Mouse (Mus musculus) heart, embryonic 10.5 days (tissue): ENCODE data around the gene C130050O18Rik. TPM values are rescaled to one million over a fixed set of nuclear protein-coding genes. Genes with fewer than 3 reads are reported as not detected.
A peak's percentile ranks its signal among the peaks of the same experiment; 100 is the strongest.
"Not testable (repeated sequence)": the region's sequence is repeated elsewhere in the genome, so short reads cannot be mapped to it uniquely, and the experiment has no call there.

Experiments used
- DNase-seq: peaks from one replicate; pipeline ENCODE4 v3.0.0-alpha.2; 2017; ENCODE audit warnings: low spot score
- H3K27ac ChIP-seq: fragments of 300-500 bp; sonication (generic); 2 replicates; pipeline ENCODE4 v1.5.1; 2016; ENCODE audit warnings: mild to moderate bottlenecking
- H3K27me3 ChIP-seq: fragments of 300-500 bp; sonication (generic); 2 replicates; pipeline ENCODE4 v1.6.1; 2016; ENCODE audit warnings: mild to moderate bottlenecking; ENCODE audit not compliant: poor library complexity, insufficient read depth, severe bottlenecking
- H3K36me3 ChIP-seq: fragments of 300-500 bp; sonication (generic); 2 replicates; pipeline ENCODE4 v1.6.1; 2016; ENCODE audit warnings: mild to moderate bottlenecking, moderate library complexity
- H3K4me1 ChIP-seq: fragments of 300-500 bp; sonication (generic); 2 replicates; pipeline ENCODE4 v1.6.1; 2016; ENCODE audit warnings: mild to moderate bottlenecking
- H3K4me3 ChIP-seq: fragments of 300-500 bp; sonication (generic); 2 replicates; pipeline ENCODE4 v1.5.1; 2016; ENCODE audit warnings: mild to moderate bottlenecking, moderate library complexity
- H3K9me3 ChIP-seq: fragments of 300-500 bp; sonication (generic); 2 replicates; pipeline ENCODE4 v1.6.1; 2016; ENCODE audit warnings: mild to moderate bottlenecking, moderate library complexity
- WGBS: fragments of 180-500 bp; shearing (Covaris S2); methylation state at CpG from one replicate; pipeline ENCODE4 v1.1.7; 2016; 5-methylcytosine and 5-hydroxymethylcytosine counted together
- polyA plus RNA-seq: library from polyadenylated mRNA; unstranded; fragments of >200 nt; fragmentation: Nextera tagmentation; extraction: Ambion mirVana; gene quantifications from 2 replicates; pipeline ENCODE4 v1.2.1, GENCODE M21; 2016

C130050O18Rik gene
- polyA plus RNA-seq, 1 experiment from 2014 or later, result 0.45 TPM

DNA sequence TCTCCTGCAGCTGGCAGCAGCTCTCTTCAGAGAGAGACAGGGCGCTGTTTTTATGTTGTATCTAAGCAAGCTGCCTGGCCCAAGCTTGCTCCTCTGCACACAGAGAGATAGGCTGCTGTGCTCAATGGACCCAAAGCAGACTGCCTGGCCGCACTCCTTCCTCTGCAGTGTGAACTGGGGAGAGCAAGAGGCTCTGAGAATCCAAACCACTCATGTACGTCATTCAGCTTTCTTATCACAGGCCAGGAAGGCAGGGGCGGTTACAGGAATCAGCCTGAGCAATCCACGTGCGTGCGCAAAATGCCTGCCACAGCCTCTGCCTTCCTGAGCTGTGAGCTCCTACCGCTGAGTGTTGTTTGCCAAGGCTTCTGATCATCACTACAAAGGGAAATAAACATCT lies 22.3 kb upstream of the C130050O18Rik start:
- H3K9me3 ChIP-seq, result no peaks in the 10 kb centered on the region
- DNase-seq, result peak; percentile 96
- H3K4me3 ChIP-seq, result peak overlapping the region; percentile 82
- H3K27me3 ChIP-seq, result no peaks in the 10 kb centered on the region
- peaks cover 4% of the 10 kb centered on the region; the same call in 1 of the 2 replicates for H3K36me3 ChIP-seq
- H3K4me1 ChIP-seq, result peaks cover 96% of the 10 kb centered on the region
- peak overlapping the region; percentile 85 for H3K27ac ChIP-seq
- 19% methylated on average over 8 of the region's 8 CpGs for WGBS

DNA sequence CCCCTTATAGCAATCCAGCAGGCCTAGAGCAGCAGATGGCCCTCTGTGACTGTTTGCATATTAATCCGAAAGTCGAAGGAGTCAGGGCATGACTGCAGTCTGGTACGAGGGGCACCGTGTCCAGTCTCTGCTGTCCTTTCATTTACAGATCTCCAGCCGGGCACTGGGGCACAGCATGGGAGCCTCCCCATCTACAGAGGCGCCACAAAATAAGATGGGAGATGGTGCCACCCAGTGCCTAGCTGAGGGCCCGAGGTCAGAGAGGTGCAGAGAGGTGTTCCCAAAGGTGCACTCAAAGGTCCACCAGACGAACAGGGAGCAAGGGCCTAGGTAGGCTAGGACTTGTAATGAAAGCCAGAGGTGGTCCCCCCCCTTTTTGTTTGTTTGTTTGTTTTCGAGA lies 21.8 kb upstream of the C130050O18Rik start:
- H3K4me3 ChIP-seq, result peak overlapping the region; percentile 82; the same call in 1 of the 2 replicates
- 76% methylated on average over 9 of the region's 9 CpGs for WGBS

DNA sequence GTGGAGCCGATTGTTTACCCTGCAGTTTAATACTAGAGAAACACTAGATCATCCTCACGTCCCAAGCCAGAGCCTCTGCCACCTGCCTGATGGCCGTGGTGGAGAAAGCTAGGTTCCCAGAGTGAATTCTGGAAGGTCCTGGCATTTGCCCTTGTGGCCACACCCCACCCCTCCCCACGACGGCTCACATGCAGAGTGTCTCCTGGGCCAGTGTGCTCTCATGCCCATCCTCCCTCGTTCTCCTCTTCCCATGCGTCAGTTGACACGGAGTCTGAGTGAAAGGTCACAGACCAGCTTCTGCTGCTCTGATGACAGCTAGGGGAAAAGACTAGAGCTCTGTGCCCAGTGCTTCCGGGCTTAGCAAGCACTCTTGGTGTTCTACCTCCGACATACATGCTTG lies 20.5 kb upstream of the C130050O18Rik start:
- no peak for DNase-seq
- Histone ChIP-seq H3K27ac (peak overlapping the region; percentile 85), H3K9me3 (no peaks in the 10 kb centered on the region), H3K4me1 (peaks cover 96% of the 10 kb centered on the region), H3K36me3 (peaks cover 4% of the 10 kb centered on the region; the same call in 1 of the 2 replicates), H3K27me3 (no peaks in the 10 kb centered on the region), H3K4me3 (peak overlapping the region; percentile 22; the same call in 1 of the 2 replicates)
- 29% methylated on average over 10 of the region's 10 CpGs for WGBS

More for the DNA sequence above, 21.8 kb upstream of the C130050O18Rik start:
- Histone ChIP-seq H3K9me3 (no peaks in the 10 kb centered on the region), H3K27ac (peak overlapping the region; percentile 85), H3K4me1 (peaks cover 96% of the 10 kb centered on the region), H3K27me3 (no peaks in the 10 kb centered on the region), H3K36me3 (peaks cover 4% of the 10 kb centered on the region; the same call in 1 of the 2 replicates)
- no peak for DNase-seq

DNA sequence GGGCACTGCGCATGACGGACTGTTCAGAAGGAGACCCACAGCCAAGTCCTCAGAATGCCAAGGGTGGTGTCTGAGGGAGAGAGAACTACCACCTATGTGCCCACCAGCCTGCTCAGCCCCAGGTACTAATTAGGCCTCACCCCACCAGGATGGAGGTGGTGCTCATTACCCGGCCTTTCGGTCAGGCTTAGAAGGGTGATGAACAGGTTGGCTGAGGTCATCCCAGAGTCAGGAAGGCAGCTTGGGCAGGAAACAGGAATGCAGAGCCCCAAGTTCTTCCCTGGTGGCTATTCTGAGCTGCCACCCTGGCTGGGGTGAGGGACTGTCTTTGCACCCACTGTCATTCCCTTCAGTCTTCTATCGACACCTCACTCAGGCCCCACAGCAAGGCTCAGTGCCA lies 19.0 kb upstream of the C130050O18Rik start:
- WGBS, result 92% methylated on average over 5 of the region's 5 CpGs
- Histone ChIP-seq H3K4me3 (no peak overlapping the region), H3K9me3 (no peaks in the 10 kb centered on the region), H3K27ac (peak overlapping the region; percentile 85; the same call in 1 of the 2 replicates), H3K36me3 (peaks cover 4% of the 10 kb centered on the region; the same call in 1 of the 2 replicates), H3K27me3 (no peaks in the 10 kb centered on the region), H3K4me1 (peaks cover 93% of the 10 kb centered on the region)
- DNase-seq, result no peak

DNA sequence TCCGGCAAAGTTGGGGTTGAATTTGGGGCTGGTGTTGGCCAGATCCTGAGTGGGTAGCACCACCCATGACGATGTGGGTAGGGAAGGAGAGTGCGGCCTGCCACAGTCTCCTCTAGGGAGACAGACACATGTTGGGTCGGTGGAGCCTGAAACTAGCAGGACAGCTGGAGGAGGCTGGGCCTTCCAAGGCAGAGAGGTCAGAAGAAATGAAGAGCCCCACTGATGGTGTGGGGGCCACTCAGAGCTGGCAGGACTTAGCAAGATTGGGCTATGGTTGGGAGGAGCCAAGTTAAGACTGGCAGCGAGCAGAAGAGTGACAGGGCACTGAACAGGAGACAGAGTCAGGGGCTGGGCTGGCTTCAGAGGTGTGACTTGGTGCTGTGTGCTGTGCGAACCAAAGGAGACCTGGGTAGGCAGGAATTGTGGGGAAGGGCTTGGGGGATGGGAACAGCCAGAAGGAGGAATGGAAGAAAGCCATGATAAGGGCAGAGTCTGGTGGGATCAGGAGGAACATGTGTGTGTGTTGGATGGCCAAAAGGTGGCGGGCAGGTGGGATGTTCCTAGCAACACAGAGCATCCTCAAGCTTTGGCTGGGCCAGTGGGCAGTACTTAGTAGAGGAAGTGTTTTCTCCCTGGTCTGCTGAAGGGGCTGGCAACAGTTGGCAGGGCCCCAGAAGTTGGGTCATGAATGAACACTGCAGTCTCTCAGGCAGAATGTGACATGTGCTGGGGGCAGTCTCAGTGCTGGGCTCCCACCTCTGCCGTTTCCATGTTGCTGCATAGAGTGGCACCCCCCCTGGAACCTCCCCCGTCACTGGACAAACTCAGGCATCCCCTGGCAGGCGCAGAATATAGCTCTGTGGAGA lies 17.5 kb upstream of the C130050O18Rik start:
- Histone ChIP-seq H3K27me3 (0 out of 2 replicates have a peak, but pooled peaks cover 3% of the 10 kb centered on the region), H3K36me3 (peaks cover 8% of the 10 kb centered on the region), H3K4me1 (peaks cover 82% of the 10 kb centered on the region), H3K4me3 (no peak overlapping the region), H3K9me3 (no peaks in the 10 kb centered on the region), H3K27ac (peak overlapping the region; percentile 78)
- no peak for DNase-seq
- 77% methylated on average over 10 of the region's 10 CpGs for WGBS

DNA sequence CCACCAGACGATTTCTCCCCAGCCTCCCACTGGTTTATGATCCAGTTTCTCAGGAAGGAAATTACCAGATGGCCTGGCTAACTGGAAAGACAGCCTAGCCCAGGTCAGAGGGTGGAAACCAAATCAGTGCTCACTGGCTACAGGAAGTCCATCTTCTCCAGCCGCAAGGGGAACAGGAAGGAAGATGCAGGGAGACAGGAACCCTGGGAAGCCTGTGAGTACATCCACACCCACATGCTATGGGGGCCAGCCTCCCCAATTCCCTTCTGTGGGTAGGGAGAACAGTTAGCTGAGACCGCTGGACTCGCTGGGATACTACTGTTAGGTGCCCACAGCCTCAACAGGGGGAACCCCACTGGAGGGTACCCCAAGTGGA lies 16.9 kb upstream of the C130050O18Rik start:
- H3K27ac ChIP-seq, result peak overlapping the region; percentile 78
- H3K36me3 ChIP-seq, result peaks cover 14% of the 10 kb centered on the region
- no peak overlapping the region for H3K4me3 ChIP-seq
- peaks cover 8% of the 10 kb centered on the region; the same call in 1 of the 2 replicates for H3K27me3 ChIP-seq
- DNase-seq, result no peak
- 71% methylated on average over 4 of the region's 4 CpGs for WGBS
- H3K9me3 ChIP-seq, result no peaks in the 10 kb centered on the region
- peaks cover 75% of the 10 kb centered on the region for H3K4me1 ChIP-seq

DNA sequence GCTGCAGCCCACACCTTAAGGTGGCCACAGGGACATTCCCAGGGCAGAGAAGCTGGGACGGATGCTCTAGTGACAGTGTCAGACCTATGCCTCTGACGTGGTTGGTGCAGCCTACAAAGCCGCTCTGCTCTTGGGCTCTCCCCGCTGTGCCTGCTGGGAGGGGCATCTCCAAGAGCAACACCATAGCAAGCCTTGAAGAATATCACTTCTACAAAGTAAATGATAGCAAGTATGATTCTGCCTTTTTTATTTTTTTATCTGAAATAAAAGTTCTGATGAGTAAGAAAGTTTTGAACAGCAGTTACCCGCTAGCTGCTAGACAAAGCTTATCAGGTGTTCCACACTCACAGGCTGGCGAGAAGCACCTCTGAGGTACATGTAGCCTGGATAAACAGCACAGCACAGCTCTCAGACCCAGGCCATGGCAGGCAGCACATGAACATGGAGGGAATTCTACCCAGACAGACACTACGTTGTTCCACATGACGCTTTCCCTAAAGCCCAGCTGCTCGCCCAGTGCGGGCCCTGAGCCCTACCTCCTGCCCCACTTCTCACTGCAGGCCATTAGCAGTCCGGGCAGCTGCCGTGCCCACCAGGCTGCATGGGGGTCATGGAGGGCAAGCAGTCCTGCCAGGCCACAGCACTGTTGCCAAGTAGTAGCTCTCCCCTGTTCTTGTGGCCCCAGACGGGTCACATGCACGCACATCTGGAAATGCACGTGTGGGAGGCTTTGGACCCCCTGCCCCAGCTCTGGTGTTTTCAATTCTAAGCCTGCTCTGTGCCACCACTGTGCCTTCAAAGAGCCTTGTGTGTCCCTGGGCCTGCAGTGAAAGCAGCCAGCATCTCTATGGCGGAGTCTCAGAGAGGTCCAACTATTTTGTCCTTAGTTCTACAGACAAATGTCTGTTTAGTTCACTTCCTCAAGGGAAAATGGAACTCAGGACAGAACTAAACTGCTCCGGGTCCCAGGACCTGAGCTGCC lies 16.1 kb upstream of the C130050O18Rik start:
- peaks cover 8% of the 10 kb centered on the region; the same call in 1 of the 2 replicates for H3K27me3 ChIP-seq
- H3K36me3 ChIP-seq, result peaks cover 17% of the 10 kb centered on the region
- 81% methylated on average over 17 of the region's 17 CpGs for WGBS
- no peaks in the 10 kb centered on the region for H3K9me3 ChIP-seq
- H3K4me3 ChIP-seq, result no peak overlapping the region
- peaks cover 67% of the 10 kb centered on the region for H3K4me1 ChIP-seq
- no peak for DNase-seq
- H3K27ac ChIP-seq, result peak overlapping the region; percentile 78

DNA sequence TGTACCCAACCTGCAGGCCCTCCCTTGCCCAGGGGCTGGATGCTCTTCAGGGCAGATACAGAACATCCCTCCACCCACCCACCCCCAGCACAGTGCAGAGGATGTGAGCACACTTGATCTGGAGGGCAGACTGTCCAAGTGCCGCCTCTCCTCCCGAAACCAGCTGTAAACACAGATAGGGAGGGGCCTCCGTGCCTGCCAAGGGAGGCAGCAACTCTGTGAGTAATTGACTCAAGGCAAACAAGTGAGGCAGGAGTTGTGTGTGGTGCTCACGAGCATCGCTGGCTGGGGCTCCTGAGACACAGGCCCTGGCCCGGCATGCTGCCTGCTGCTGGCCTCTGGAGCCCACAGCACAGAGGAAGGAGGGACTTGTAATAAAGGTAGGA lies 15.4 kb upstream of the C130050O18Rik start:
- peak; percentile 94 for DNase-seq
- H3K27me3 ChIP-seq, result peaks cover 8% of the 10 kb centered on the region; the same call in 1 of the 2 replicates
- H3K36me3 ChIP-seq, result peaks cover 17% of the 10 kb centered on the region
- no peaks in the 10 kb centered on the region for H3K9me3 ChIP-seq
- H3K4me1 ChIP-seq, result peaks cover 65% of the 10 kb centered on the region
- WGBS, result 22% methylated on average over 6 of the region's 6 CpGs
- H3K27ac ChIP-seq, result peak overlapping the region; percentile 78
- no peak overlapping the region; the same call in 1 of the 2 replicates for H3K4me3 ChIP-seq

DNA sequence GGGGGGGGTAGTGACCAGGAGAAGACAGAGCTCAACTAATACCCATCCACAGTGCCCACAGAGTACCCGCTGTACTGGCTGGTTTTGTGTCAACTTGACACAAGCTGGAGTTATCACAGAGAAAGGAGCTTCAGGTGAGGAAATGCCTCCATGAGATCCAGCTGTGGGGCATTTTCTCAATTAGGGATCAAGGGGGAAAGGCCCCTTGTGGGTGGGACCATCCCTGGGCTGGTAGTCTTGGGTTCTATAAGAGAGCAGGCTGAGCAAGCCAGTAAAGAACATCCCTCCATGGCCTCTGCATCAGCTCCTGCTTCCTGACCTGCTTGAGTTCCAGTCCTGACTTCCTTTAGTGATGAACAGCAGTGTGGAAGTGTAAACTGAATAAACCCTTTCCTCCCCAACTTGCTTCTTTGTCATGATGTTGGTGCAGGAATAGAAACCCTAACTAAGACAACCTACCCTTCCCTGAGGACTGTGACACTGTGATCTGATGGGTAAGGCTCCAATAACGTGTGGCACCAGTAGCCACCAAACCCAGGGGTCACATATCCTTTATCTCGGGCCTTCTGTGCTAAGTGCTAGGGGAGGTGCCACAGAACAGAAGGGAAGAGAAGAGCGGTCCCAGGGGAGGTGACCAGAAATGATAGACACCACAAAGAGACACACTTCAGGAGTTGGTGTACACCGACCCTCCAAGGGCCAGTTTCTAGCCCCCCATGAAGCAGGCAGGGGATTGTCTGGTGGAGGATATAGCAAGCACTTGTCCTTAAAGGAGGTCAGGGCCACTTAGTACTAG lies 14.6 kb upstream of the C130050O18Rik start:
- H3K36me3 ChIP-seq, result peaks cover 17% of the 10 kb centered on the region
- H3K4me3 ChIP-seq, H3K27me3 ChIP-seq, H3K9me3 ChIP-seq, DNase-seq: not testable (repeated sequence)
- WGBS, result 62% methylated on average over 5 of the region's 5 CpGs
- H3K27ac ChIP-seq, result peak overlapping the region; percentile 78
- peaks cover 62% of the 10 kb centered on the region for H3K4me1 ChIP-seq

DNA sequence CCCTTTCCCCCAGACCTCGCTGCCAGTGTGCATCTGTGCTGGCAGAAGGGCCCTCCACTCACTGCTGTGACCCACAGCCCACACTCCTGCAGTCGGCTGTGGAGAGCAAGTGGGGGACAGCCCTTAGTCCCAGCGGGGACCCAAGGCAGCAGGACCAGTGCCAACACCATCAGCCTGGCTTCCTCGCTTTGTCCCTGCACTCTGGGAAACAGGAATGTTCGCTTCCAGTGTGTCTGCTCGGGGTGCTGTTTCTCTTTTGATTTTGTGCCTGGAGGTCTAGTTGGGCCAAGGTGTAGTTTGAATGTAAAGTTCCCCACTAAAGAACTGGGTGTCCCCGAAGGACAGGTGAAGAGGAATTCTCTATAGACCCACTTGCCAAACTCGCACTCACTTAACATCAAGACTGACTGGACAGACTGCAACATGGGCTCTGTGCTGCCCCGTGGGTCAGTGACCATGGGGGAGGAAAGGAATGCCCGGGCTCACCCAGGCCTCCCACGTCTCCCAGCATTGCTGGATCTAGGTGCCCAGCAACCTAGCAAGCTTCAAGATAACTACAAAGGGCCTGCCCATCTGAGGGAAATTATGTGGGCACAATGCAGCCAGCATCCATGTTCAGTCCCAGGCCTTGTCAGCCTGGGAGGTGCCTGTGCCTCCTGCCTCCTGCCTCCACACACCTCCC lies 13.6 kb upstream of the C130050O18Rik start:
- H3K27ac ChIP-seq, result peak overlapping the region; percentile 17; the same call in 1 of the 2 replicates
- no peak overlapping the region for H3K4me3 ChIP-seq
- DNase-seq, result no peak
- peaks cover 13% of the 10 kb centered on the region for H3K36me3 ChIP-seq
- H3K27me3 ChIP-seq, result peaks cover 8% of the 10 kb centered on the region; the same call in 1 of the 2 replicates
- 77% methylated on average over 11 of the region's 11 CpGs for WGBS
- peaks cover 53% of the 10 kb centered on the region for H3K4me1 ChIP-seq
- no peaks in the 10 kb centered on the region for H3K9me3 ChIP-seq
